Mouse (Mus musculus): ENCODE measurements at regions not wholly inside any gene's neighbourhood (a gene's known extent, or its start where the extent isn't known, plus 50 kb on each side); places are given as distances from the start of the nearest gene placed in this dataset. TPM values are rescaled to one million over a fixed set of nuclear protein-coding genes. Genes with fewer than 3 reads are reported as not detected.

- no peak overlapping the region for H3K27ac ChIP-seq
- H3K27me3 ChIP-seq (ENCODE audit: insufficient read depth, poor library complexity, severe bottlenecking) = peaks cover 34% of the 10 kb centered on the region
- H3K4me1 ChIP-seq = no peaks in the 10 kb centered on the region
- H3K36me3 ChIP-seq = no peaks in the 10 kb centered on the region
- 46% methylated on average over 12 of the region's 12 CpGs for WGBS
- H3K9me3 ChIP-seq = no peaks in the 10 kb centered on the region
- H3K4me3 ChIP-seq = no peak overlapping the region
- DNase-seq (ENCODE audit: low spot score) = no peak
Observed at GRCm38 (mm10) chr14:48358487-48359159, 87.3 kb upstream of the Tmem260 start.

DNA sequence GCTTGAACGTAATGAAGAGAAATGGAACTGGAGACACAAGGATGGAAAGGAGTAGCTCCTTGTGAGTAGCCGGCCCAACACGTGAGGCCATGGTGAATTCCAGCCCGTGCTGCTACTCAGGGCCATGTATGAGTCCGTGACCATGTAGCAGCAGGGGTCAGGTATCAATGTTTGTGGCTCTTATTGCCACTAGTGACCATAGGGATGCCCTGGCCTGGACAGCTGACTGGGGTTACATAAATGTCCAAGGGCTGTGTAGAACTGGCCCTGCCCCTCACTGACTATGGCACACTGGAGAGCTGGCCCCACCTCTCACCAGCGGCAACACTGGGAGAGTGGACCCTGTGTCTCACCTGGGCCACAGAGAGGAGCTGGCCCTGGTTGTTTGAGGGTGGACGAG, 84.1 kb upstream of the Tmem260 start:
- Histone ChIP-seq H3K4me3 (no peak overlapping the region), H3K36me3 (no peaks in the 10 kb centered on the region), H3K27ac (no peak overlapping the region), H3K27me3 (ENCODE audit: insufficient read depth, poor library complexity, severe bottlenecking) (peaks cover 25% of the 10 kb centered on the region; the same call in 1 of the 2 replicates), H3K9me3 (0 out of 2 replicates have a peak, but pooled peaks cover 2% of the 10 kb centered on the region), H3K4me1 (no peaks in the 10 kb centered on the region)
- DNase-seq (ENCODE audit: low spot score) = no peak
- 85% methylated on average over 7 of the region's 7 CpGs for WGBS

- 19% methylated on average over 7 of the region's 7 CpGs for WGBS
- Histone ChIP-seq H3K9me3 (0 out of 2 replicates have a peak, but pooled peaks cover 2% of the 10 kb centered on the region), H3K27me3 (ENCODE audit: insufficient read depth, poor library complexity, severe bottlenecking) (peaks cover 9% of the 10 kb centered on the region; the same call in 1 of the 2 replicates), H3K36me3 (no peaks in the 10 kb centered on the region), H3K4me1 (no peaks in the 10 kb centered on the region), H3K4me3 (no peak overlapping the region), H3K27ac (no peak overlapping the region)
- DNase-seq (ENCODE audit: low spot score) = no peak
Observed at GRCm38 (mm10) chr14:48367006-48367405, 78.9 kb upstream of the Tmem260 start.

GRCm38 (mm10) chr14:48370322-48370721, 75.6 kb upstream of the Tmem260 start:
- 0% methylated on average over 1 of the region's 1 CpGs for WGBS
- no peak overlapping the region for H3K4me3 ChIP-seq
- H3K27me3 ChIP-seq (ENCODE audit: insufficient read depth, poor library complexity, severe bottlenecking) = 0 out of 2 replicates have a peak, but pooled peaks cover 6% of the 10 kb centered on the region
- H3K36me3 ChIP-seq = no peaks in the 10 kb centered on the region
- no peaks in the 10 kb centered on the region for H3K9me3 ChIP-seq
- no peaks in the 10 kb centered on the region for H3K4me1 ChIP-seq
- no peak overlapping the region for H3K27ac ChIP-seq
- no peak for DNase-seq (ENCODE audit: low spot score)

DNA sequence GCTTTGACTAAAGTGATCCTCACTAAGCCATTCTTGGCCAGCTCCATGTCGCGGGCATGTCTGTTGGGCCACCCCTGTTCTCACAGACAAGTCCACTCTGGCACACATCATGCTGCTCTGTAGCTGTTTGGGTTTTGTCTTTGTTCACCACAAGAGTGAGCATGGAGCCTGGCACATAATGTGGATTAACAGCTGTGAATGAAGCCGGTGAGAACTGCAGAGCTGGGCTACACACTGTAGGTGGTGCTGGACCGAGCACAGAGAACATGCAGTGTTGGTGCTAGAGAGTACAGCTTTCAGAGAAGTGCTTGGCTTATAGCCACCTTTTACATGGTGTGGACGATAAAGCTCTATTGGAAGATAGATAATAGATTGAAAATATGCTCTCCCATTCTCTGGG, 74.2 kb upstream of the Tmem260 start:
- no peaks in the 10 kb centered on the region for H3K9me3 ChIP-seq
- H3K4me3 ChIP-seq = no peak overlapping the region
- H3K36me3 ChIP-seq = no peaks in the 10 kb centered on the region
- H3K27ac ChIP-seq = no peak overlapping the region
- 54% methylated on average over 5 of the region's 5 CpGs for WGBS
- H3K27me3 ChIP-seq (ENCODE audit: insufficient read depth, poor library complexity, severe bottlenecking) = 0 out of 2 replicates have a peak, but pooled peaks cover 6% of the 10 kb centered on the region
- H3K4me1 ChIP-seq = no peaks in the 10 kb centered on the region
- no peak for DNase-seq (ENCODE audit: low spot score)

GRCm38 (mm10) chr14:48376112-48376511, 69.8 kb upstream of the Tmem260 start:
- 48% methylated on average over 5 of the region's 5 CpGs for WGBS
- Histone ChIP-seq H3K27me3 (ENCODE audit: insufficient read depth, poor library complexity, severe bottlenecking) (0 out of 2 replicates have a peak, but pooled peaks cover 6% of the 10 kb centered on the region), H3K4me3 (no peak overlapping the region), H3K9me3 (no peaks in the 10 kb centered on the region), H3K27ac (no peak overlapping the region), H3K36me3 (no peaks in the 10 kb centered on the region), H3K4me1 (no peaks in the 10 kb centered on the region)
- no peak for DNase-seq (ENCODE audit: low spot score)

Small RNA genes in the stretch of these regions (microRNA-seq; reads per million reads assigned to microRNA genes)
- not detected for gene Gm23881

All from heart, embryonic 10.5 days (tissue).